Mouse (Mus musculus) left cerebral cortex, postnatal 10 days (tissue): Measurements from ENCODE around the gene Arpc2. TPM values are rescaled to one million over a fixed set of nuclear protein-coding genes. Genes with fewer than 3 reads are reported as not detected.

ENCODE experiments used
- DNase-seq, 2 experiments: peaks; one replicate each; pipeline ENCODE4 v3.0.0; 2021 to 2022; ENCODE audit warnings: low spot score in 2 of 2, mixed read lengths in 1 of 2; ENCODE audit errors: extremely low spot score in 1 of 2
- intact Hi-C: fragments of 180-260 bp; cut with DNase I; formaldehyde crosslinking; loops from one replicate; pipeline ENCODE4 v1.15.1; 2025
- total RNA-seq, 2 experiments: library from RNA; stranded (reverse); gene quantifications; 2 replicates each; pipeline ENCODE4 v1.2.3; 2021

Gene Arpc2
- total RNA-seq, result 100 to 1,000 TPM; 316 to 324 TPM

DNA sequence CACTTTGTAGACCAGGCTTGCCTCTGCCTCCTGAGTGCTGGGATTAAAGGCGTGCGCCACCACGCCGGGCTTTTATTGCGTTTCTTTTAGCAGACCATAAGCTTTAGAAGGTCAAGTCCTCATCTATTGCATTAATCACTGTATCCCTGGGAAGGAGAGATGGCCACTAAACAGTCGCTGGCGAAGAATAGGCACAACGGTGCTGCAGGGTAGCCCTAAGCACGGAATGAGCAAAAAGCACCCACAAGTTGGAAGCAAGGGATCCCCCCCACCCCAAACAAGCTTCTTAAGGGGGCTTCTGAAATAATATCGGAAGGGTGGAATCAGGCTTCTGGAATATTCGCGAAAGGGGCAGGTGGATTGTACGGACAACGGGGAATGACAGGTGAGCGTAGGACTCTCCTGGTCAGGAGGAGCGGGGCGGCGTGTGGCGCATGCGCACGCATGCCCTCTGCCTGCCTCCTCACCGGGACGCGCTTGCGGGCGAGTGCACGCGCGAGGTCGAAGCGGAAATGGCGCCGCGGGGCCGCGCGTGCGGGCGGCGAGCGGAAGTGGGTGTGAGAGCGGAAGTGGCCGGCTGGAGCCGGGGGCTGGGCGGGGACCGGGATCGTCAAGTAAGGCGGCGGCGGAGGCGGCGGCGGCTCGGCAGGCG, at the start of gene Arpc2:
Gene Arpc2 (plus strand): TSS at position 147 of the 652 bp plus-strand sequence.
- intact Hi-C loops, result no loop called here
- DNase-seq, result peak; percentile 93 to 98

DNA sequence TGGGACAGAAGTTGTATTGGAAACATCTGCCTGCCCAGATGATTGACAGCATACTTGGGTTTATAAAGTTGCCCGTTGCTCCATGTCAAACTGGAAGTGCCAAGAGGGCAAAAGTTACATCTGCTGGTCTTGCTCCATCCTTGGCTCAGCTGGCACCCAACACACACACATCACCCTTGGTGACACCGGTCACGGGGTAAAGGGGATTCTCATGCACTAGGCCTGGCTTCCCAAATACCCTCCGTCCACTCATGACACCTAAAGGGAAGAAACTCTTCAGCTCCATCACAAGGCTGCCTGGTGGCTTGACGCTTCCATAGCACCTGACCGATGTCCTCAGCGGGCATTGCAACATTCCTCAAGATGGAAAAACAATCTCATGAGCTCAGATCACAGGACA, 45.4 kb upstream of the Arpc2 start:
- intact Hi-C loops, result no loop called here
- no peak for DNase-seq

DNA sequence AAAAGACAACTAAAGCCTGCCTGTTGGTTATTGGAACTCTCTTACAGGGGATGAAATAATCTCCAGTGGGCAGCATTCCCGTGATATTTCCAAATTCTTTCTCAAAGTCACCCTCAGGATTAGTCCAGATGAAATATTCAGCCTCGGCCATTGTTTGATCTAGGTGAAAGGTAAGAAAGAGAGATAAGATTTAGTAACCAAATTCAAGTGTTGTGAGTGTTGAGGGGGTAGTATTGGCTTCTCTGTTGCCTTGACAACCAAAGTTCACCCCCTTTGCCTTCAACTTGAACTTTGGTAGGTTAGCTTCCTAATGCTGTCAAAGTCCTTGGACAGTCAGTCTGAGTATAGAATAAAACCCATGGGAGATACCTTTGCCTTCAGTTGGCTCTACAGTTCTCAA, 43.2 kb upstream of the Arpc2 start:
- intact Hi-C loops, result no loop called here
- no peak for DNase-seq

DNA sequence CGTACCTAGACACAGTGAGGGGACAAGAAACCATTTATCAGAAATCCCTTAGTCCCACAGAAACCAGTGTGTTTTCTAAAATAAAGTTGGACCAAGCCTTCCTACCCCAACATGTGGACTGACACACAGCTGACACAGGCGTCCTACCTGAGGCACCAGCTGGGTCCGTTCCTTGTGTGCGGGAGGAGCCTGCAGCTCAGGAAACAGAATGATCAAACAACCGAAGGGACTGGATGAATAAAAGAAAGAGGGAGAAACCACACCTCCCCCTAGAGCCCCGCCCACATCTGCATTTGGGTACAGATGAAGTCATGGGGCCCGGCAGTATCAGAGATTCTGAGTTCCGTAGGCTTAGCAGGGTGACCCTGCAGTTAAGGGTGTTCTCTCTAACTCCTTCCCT, 41.4 kb upstream of the Arpc2 start, which contains the start of gene Cxcr1:
Gene Cxcr1 (minus strand): TSS at position 187 of the 400 bp plus-strand sequence.
- intact Hi-C loops, result no loop called here
- DNase-seq, result no peak

DNA sequence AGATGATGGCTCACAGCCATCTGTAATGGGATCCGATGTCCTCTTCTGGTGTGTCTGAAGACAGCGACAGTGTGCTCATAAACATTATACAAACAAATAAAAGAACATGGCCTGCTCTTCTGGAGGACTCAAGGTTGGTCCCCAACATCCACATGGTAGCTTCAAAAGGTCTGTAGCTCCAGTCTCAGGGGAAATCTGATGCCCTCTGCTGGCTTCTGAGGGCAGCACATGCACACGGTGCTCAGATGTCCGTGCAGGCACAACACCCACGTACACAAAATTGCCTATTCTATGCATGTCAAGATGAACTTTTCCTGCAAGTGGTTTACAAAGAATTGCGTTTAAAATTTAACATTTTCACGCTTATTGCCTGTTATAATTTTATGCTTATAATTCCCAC, 39.9 kb upstream of the Arpc2 start:
- intact Hi-C loops, result loop anchor here (5.0 kb wide), 1 partner anchor 294 kb away; no protein-coding TSS in a partner anchor
- DNase-seq, result no peak

DNA sequence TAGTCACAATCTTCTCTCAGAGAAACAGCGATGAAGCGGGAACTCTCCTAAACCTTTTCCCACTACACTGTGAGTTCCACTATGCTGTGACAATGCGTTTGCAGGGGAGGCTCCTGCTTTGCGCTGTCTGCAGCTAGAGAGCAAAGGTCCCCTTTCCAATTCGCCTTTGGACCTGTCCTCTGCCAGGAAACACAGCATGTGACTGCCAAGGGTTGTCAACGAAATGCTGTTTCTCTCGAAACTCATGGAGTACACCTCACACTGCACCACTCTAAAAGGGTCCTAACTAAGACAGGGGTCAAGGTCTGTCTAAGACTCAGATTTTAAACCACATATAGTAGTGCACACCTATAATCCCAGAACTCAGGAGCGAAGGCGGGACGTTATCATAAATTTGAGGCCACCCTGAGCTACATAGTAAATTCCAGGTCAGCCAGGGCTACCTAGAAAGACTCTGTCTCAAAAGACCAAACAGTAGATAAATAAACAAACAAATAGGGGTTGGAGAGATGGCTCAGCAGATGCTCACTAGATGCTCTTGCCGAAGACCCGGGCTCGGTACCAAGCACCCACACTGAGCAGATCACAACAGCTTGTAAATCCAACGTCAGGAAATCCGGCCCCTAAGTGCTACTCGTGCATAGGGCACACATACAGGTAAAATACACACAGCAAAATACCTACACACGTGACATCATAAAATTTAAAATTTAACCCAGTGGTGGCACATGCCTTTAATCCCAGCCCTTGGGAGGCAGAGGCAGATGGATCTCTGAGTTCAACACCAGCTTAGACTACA, 39.1 kb upstream of the Arpc2 start:
- no peak for DNase-seq
- intact Hi-C loops, result loop anchor here (5.0 kb wide), 1 partner anchor 295 kb away; no protein-coding TSS in a partner anchor

DNA sequence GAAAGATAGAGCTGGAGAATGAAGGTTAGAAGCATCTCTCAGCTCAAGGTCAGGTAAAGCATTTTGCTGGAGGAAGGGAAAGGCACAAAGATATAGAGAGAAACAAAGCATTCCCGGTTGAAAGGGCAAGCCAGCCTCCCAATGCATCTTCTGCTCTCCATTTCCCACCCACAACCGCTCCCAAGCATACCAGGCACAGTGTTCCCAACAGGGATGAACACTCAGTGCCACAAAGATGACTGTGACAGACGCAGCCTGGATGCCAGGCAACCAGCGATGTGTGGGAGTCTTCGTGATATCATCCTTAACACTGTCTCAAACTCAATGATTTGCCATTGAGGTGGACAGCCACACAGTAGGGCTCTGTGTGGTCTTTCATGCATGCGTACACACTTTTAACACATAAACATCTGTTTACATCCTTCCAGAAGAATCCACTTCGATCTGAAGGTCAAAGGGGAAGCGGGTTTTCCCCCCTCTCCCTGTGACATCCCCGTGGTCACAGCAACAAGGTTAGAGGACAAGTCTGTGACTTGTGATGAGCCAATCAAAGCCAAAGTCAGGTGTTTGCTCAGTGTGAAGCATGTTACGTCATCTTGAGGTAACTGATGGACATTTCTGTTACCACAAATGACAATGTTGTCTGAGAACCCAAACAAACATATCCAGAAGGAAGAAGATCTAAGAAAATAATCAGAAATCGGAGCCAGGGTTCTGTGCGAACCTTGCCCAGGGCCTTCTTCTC, 38.0 kb upstream of the Arpc2 start:
- DNase-seq, result peak in 1 of 2 experiments; percentile 31
- intact Hi-C loops, result loop anchor here (5.0 kb wide), 1 partner anchor 296 kb away; no protein-coding TSS in a partner anchor

DNA sequence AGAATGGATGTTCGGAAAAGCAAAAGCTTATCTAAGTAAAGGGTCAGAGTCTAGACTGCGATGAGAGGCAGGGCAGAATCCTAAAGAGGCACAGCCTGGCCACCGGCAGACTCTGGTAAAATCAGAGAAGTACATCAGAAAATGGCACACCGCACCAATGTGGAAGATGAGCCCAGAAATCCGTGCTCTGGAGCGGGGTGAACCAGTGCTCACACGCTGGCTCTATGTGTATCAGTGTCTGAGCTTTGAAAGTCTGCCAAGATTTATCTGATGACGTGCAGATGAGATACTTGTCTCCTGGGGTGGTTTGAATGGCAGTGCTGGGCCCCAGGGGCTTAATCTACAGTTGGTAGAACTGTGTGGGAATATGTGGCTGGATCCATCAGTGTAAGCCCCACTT, 36.8 kb upstream of the Arpc2 start:
- DNase-seq, result no peak
- intact Hi-C loops, result loop anchor here (5.0 kb wide), 1 partner anchor 297 kb away; no protein-coding TSS in a partner anchor

DNA sequence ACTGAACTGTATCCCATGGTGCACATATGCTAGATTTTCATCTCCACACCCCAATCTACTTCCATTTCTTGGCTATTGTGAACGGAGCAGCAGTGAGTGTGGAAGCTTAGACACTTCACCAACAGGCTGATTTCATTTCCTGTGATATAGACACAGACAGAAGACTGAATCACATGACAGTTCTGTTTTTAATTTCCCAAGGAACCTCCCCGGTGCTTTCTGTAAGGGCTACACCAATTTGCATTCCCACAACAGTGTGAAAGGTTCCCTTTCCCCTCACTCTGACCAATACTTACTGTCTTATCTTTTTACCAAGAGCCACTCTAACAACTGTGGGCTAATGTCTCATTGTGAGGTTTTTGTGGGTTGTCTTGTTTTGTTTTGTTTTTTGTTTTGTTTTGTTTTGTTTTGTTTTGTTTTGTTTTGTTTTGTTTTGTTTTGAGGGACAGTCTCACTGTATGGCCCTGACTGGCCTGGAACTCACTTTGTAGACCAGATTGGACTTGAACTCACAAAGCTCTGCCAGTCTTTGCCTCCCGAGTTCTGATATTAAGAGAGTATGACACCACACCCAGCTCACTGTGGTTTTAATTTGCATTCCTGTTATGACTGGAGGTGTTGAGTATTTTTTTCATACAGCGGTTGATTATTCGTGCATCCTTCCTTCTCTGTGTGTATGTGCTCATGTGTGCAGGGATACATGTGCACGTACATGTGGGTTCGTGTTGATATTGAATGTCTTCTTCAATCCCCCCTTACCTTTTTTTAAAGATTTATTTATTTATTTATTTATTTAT, 34.6 kb upstream of the Arpc2 start:
- no peak for DNase-seq
- intact Hi-C loops, result no loop called here

DNA sequence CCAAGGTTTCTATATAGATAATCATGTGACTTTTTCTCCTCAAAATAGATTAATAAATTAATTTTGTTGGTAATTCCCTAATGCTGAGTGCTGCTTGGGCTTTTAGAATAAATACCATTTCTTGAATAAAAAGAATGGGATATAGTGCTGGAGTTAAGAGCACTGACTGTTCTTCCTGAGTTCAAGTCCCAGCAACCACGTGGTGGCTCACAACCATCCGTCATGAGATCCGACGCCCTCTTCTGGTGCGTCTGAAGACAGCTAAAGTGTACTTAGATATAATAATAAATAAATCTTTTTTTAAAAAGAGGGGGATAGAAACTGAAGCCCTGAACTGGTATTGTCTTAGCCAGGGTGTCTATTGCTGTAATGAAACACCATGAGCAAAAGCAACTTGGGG, 32.4 kb upstream of the Arpc2 start:
- no peak for DNase-seq
- intact Hi-C loops, result no loop called here

DNA sequence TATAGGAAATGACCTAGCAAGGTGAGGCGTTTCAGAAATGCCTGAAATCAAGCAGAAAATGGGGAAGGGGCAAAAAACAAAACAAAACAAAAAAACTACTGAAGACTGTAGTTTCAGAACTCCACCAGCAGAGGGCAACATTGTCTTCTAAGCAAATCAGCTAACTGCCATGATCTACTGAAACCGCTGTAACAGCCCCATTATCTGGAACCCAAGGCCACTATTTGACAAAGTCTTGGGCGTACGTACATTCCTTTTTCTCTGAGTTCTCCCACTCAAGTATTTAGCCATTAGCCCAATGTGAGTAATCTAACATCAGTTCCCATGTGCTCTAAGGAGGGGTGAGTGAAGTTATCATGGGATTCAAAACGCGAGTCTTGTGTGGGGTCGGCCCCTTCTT, 30.0 kb upstream of the Arpc2 start:
- DNase-seq, result no peak
- intact Hi-C loops, result loop anchor here (5.0 kb wide), 2 partner anchors 71 to 156 kb away; partner anchors contain the start of genes Catip and Gpbar1

DNA sequence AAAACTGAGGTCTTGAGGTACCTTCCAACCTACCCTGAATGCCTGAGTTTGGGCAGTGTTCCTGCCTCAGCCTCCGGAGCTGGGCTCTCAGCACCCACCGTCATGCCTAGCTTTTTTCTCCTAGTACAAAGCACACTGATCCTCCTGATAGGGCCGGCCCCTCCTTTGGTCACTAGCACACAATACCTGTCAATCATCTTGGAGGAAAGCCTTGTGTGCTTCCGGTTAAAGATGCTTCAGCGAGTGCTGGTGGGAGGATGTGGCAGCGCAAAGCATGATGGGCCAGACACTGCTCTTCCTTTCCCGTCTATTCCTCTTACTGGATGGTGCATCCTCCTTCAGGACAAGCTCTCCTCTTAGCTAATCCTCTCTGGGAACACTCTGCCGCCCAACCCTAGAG, 29.2 kb upstream of the Arpc2 start:
- intact Hi-C loops, result loop anchor here (5.0 kb wide), 2 partner anchors 71 to 156 kb away; partner anchors contain the start of genes Catip and Gpbar1
- no peak for DNase-seq

DNA sequence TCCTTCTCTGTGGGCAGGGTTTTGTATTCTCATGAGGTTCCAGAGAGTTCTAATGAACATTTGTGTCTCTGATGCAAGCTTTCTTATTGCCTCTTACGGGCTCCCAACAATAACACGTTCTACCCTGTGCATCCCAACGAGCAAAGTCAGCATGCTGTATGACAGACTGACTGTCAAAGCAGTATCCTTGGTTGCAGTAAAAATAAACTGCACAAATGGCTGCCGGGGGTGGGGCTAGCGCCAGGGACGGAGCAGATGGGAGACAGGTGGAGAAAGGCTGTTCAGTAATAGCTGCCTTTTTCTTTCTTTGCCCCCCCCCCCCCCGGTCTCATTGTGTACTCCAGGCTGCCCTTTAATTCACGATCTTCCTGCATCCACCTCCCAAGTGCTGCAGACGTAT, 28.0 kb upstream of the Arpc2 start:
- intact Hi-C loops, result loop anchor here (5.0 kb wide), 2 partner anchors 69 to 154 kb away; partner anchors contain the start of genes Catip and Gpbar1
- peak in 1 of 2 experiments; percentile 54 for DNase-seq

DNA sequence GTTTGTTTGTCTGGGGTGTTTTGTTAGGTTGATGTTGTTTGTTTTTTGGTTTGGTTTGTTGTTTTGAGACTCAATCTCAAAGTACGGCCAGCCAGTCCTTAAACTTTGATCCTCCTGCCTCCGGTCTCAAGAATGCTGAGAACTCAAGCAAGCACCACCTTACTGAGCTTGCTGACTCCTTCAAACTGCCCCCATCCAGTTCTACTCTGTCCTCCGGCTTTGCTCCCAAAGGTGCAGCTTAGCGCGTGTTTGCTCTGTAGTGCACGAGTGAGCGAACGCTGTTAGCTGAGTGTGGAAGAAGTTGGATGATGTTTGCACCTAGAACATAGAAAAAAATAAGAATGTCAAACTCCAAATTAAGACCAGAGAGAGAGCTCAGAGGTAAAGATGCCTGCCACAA, 26.9 kb upstream of the Arpc2 start:
- no peak for DNase-seq
- intact Hi-C loops, result loop anchor here (5.0 kb wide), 2 partner anchors 68 to 153 kb away; partner anchors contain the start of genes Catip and Gpbar1

DNA sequence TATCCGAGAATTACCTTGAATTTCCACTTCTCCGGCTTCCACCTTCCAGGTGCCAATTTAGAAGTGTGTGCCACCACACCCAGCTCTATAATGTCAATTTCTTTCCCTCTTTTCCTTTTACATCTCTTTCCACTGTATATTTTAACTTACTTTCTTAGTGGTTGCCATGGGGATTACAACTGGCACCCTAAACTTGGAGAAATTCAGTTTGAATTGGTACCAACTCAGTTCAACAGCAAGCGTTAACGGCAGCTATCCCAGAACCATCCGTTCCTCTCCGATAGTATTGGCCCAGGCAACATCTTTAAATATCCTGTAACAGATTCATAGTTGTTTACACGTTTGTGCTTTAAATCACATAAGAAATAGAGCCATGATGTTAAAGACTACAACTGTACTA, 16.0 kb upstream of the Arpc2 start:
- DNase-seq, result no peak
- intact Hi-C loops, result no loop called here

DNA sequence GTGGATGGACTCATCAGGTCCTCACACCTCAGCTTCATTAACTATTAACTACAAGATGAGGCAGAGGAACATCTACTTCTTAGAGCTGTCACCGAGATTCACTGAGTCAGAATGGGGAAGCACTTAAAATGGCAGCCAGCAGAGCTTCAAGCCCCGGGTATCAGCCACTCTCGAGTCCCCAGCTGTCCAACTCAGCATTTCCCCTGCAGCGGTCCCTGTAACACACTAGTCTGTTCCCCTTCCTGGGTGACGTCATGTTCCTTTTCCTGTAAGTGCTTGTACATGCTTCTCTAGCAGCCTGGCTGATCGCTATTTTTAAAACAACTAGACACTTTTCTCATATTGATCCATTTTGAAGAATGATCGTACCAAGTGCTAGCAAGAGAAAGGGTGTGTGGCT, 8.6 kb upstream of the Arpc2 start:
- peak in 1 of 2 experiments; percentile 49 for DNase-seq
- intact Hi-C loops, result no loop called here

DNA sequence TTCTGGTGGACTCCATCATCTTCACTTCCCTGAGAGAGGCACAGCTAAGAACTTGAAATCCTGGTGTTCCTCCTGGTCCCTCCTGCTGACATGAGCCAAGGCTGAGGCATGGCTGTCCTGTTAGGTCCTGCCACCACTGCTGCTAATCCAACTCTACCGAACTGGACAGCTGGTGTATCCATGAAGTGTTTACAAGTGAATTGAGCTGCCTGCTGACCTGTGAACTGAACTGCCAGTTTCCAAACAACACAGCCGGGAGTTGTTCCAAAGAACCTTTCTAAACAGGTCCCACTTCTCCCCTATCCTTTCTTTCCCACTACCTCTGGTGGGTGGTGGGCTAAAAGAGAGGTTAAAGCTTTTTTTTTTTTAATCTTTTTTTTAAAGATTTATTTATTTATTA, 5.9 kb upstream of the Arpc2 start:
- intact Hi-C loops, result no loop called here

DNA sequence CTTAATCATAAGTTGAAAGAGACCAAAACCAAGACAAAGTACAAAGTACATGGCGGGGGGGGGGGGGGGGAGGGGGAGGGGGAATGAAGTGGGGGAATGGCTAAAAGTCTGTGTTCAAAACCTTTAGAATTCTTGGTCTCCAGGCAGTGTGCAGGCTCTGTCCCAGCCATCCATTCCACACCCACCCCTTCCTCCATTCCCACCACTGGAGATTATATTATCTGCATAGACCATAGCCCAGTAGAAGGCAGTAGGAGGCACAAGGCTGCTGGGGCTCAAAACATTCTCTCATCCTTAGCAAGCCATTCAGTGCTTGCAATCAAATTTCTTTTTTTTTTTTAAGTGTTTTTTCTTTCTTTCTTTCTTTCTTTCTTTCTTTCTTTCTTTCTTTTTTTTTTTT, 4.9 kb upstream of the Arpc2 start:
- intact Hi-C loops, result no loop called here
- DNase-seq, result no peak

More for the DNA sequence above, 5.9 kb upstream of the Arpc2 start:
- no peak for DNase-seq
